Mouse (Mus musculus): ENCODE results near the gene Hcn3. TPM values are rescaled to one million over a fixed set of nuclear protein-coding genes. Genes with fewer than 3 reads are reported as not detected.
A peak's percentile ranks its signal among the peaks of the same experiment; 100 is the strongest.

Hcn3 gene
- 1.1 and 1.6 TPM in 2 replicates for polyA plus RNA-seq (2015; fragmentation: Nextera tagmentation; extraction: Ambion mirVana)

- peak within 1 kb of the TSS; percentile 99 for H3K4me2 ChIP-seq (ENCODE audit: low read depth, low read length)
- peaks cover 16% of the 10 kb centered on the region for H3K4me1 ChIP-seq (replicated peaks; ENCODE audit: control insufficient read depth, insufficient read depth, low read length)
- H3K4me3 ChIP-seq (ENCODE audit: low read length), result peak within 1 kb of the TSS; percentile 64
- H3K27me3 ChIP-seq (ENCODE audit: control insufficient read depth, insufficient read depth, low read depth, low read length), result peaks cover 2% of the 10 kb centered on the region; the same call in 1 of the 2 replicates
- WGBS, result under 1% methylated on average over 37 of the region's 66 CpGs
- H3K9ac ChIP-seq (ENCODE audit: low read length), result peak within 1 kb of the TSS; percentile 62
- no peaks in the 10 kb centered on the region for H3K36me3 ChIP-seq (ENCODE audit: control insufficient read depth, insufficient read depth, low read length)
- ATAC-seq (ENCODE audit: low read depth), result peak; percentile 75
- H3K9me3 ChIP-seq (ENCODE audit: control insufficient read depth, low read length), result no peaks in the 10 kb centered on the region
- H3K27ac ChIP-seq (ENCODE audit: low read length), result no peak within 1 kb of the TSS
Measured at GRCm38 (mm10) chr3:89159616-89160344, at the start of gene Hcn3. Gene Hcn3 (minus strand): TSS chr3:89160196.

GRCm38 (mm10) chr3:89209731-89210130 lies 49.7 kb upstream of the Hcn3 start:
- Histone ChIP-seq H3K27ac (ENCODE audit: low read length) (no peak overlapping the region), H3K4me3 (ENCODE audit: low read length) (no peak overlapping the region), H3K9ac (ENCODE audit: low read length) (no peak overlapping the region), H3K4me2 (ENCODE audit: low read depth, low read length) (no peak overlapping the region), H3K36me3 (ENCODE audit: control insufficient read depth, insufficient read depth, low read length) (peaks cover 19% of the 10 kb centered on the region), H3K27me3 (ENCODE audit: control insufficient read depth, insufficient read depth, low read depth, low read length) (no peaks in the 10 kb centered on the region), H3K4me1 (replicated peaks; ENCODE audit: control insufficient read depth, insufficient read depth, low read length) (peaks cover 9% of the 10 kb centered on the region), H3K9me3 (ENCODE audit: control insufficient read depth, low read length) (no peaks in the 10 kb centered on the region)
- ATAC-seq (ENCODE audit: low read depth), result no peak
- 87% methylated on average over 7 of the region's 7 CpGs for WGBS

GRCm38 (mm10) chr3:89208736-89209135 lies 48.7 kb upstream of the Hcn3 start:
- WGBS, result 82% methylated on average over 6 of the region's 6 CpGs
- no peak for ATAC-seq (ENCODE audit: low read depth)
- Histone ChIP-seq H3K4me1 (replicated peaks; ENCODE audit: control insufficient read depth, insufficient read depth, low read length) (peaks cover 6% of the 10 kb centered on the region), H3K9me3 (ENCODE audit: control insufficient read depth, low read length) (no peaks in the 10 kb centered on the region), H3K4me2 (ENCODE audit: low read depth, low read length) (no peak overlapping the region), H3K9ac (ENCODE audit: low read length) (no peak overlapping the region), H3K36me3 (ENCODE audit: control insufficient read depth, insufficient read depth, low read length) (peaks cover 19% of the 10 kb centered on the region), H3K27ac (ENCODE audit: low read length) (no peak overlapping the region), H3K4me3 (ENCODE audit: low read length) (no peak overlapping the region), H3K27me3 (ENCODE audit: control insufficient read depth, insufficient read depth, low read depth, low read length) (no peaks in the 10 kb centered on the region)

- H3K9ac ChIP-seq (ENCODE audit: low read length), result no peak overlapping the region
- H3K27me3 ChIP-seq (ENCODE audit: control insufficient read depth, insufficient read depth, low read depth, low read length), result no peaks in the 10 kb centered on the region
- whole genome bisulfite sequencing, result 87% methylated on average over 13 of the region's 13 CpGs
- H3K9me3 ChIP-seq (ENCODE audit: control insufficient read depth, low read length), result no peaks in the 10 kb centered on the region
- ATAC-seq (ENCODE audit: low read depth), result no peak
- H3K36me3 ChIP-seq (ENCODE audit: control insufficient read depth, insufficient read depth, low read length), result peaks cover 19% of the 10 kb centered on the region
- no peak overlapping the region for H3K27ac ChIP-seq (ENCODE audit: low read length)
- H3K4me1 ChIP-seq (replicated peaks; ENCODE audit: control insufficient read depth, insufficient read depth, low read length), result peaks cover 9% of the 10 kb centered on the region
- no peak overlapping the region for H3K4me3 ChIP-seq (ENCODE audit: low read length)
- no peak overlapping the region for H3K4me2 ChIP-seq (ENCODE audit: low read depth, low read length)
Measured at GRCm38 (mm10) chr3:89208075-89208657, 48.2 kb upstream of the Hcn3 start.

GRCm38 (mm10) chr3:89206695-89207094 lies 46.7 kb upstream of the Hcn3 start:
- Histone ChIP-seq H3K9me3 (ENCODE audit: control insufficient read depth, low read length) (no peaks in the 10 kb centered on the region), H3K36me3 (ENCODE audit: control insufficient read depth, insufficient read depth, low read length) (peaks cover 19% of the 10 kb centered on the region), H3K4me3 (ENCODE audit: low read length) (no peak overlapping the region), H3K4me2 (ENCODE audit: low read depth, low read length) (no peak overlapping the region), H3K27ac (ENCODE audit: low read length) (no peak overlapping the region), H3K27me3 (ENCODE audit: control insufficient read depth, insufficient read depth, low read depth, low read length) (no peaks in the 10 kb centered on the region), H3K4me1 (replicated peaks; ENCODE audit: control insufficient read depth, insufficient read depth, low read length) (peaks cover 4% of the 10 kb centered on the region), H3K9ac (ENCODE audit: low read length) (no peak overlapping the region)
- WGBS, result 70% methylated on average over 2 of the region's 2 CpGs
- no peak for ATAC-seq (ENCODE audit: low read depth)

GRCm38 (mm10) chr3:89206079-89206478 lies 46.1 kb upstream of the Hcn3 start:
- ATAC-seq (ENCODE audit: low read depth), result no peak

GRCm38 (mm10) chr3:89203142-89203514 lies 43.1 kb upstream of the Hcn3 start:
- H3K4me3 ChIP-seq (ENCODE audit: low read length), result peak overlapping the region; percentile 60
- no peaks in the 10 kb centered on the region for H3K9me3 ChIP-seq (ENCODE audit: control insufficient read depth, low read length)
- peaks cover 5% of the 10 kb centered on the region for H3K36me3 ChIP-seq (ENCODE audit: control insufficient read depth, insufficient read depth, low read length)
- 0 out of 2 replicates have a peak, but pooled peaks have one; percentile 21 for ATAC-seq (ENCODE audit: low read depth)
- peak overlapping the region; percentile 73 for H3K9ac ChIP-seq (ENCODE audit: low read length)
- H3K27me3 ChIP-seq (ENCODE audit: control insufficient read depth, insufficient read depth, low read depth, low read length), result no peaks in the 10 kb centered on the region
- peaks cover 4% of the 10 kb centered on the region for H3K4me1 ChIP-seq (replicated peaks; ENCODE audit: control insufficient read depth, insufficient read depth, low read length)
- H3K27ac ChIP-seq (ENCODE audit: low read length), result no peak overlapping the region
- 31% methylated on average over 5 of the region's 5 CpGs for WGBS
- peak overlapping the region; percentile 82 for H3K4me2 ChIP-seq (ENCODE audit: low read depth, low read length)

More at GRCm38 (mm10) chr3:89206079-89206478, 46.1 kb upstream of the Hcn3 start:
- Histone ChIP-seq H3K27me3 (ENCODE audit: control insufficient read depth, insufficient read depth, low read depth, low read length) (no peaks in the 10 kb centered on the region), H3K4me3 (ENCODE audit: low read length) (no peak overlapping the region), H3K9me3 (ENCODE audit: control insufficient read depth, low read length) (no peaks in the 10 kb centered on the region), H3K27ac (ENCODE audit: low read length) (no peak overlapping the region), H3K4me1 (replicated peaks; ENCODE audit: control insufficient read depth, insufficient read depth, low read length) (peaks cover 4% of the 10 kb centered on the region), H3K9ac (ENCODE audit: low read length) (no peak overlapping the region), H3K4me2 (ENCODE audit: low read depth, low read length) (no peak overlapping the region), H3K36me3 (ENCODE audit: control insufficient read depth, insufficient read depth, low read length) (peaks cover 19% of the 10 kb centered on the region)
- 88% methylated on average over 7 of the region's 7 CpGs for WGBS

GRCm38 (mm10) chr3:89202253-89203141 lies 42.5 kb upstream of the Hcn3 start, which contains the start of gene Gba:
Gene Gba (plus strand): TSS chr3:89202928.
- peak within 1 kb of the TSS; percentile 82 for H3K4me2 ChIP-seq (ENCODE audit: low read depth, low read length)
- H3K4me3 ChIP-seq (ENCODE audit: low read length), result peak within 1 kb of the TSS; percentile 60
- H3K4me1 ChIP-seq (replicated peaks; ENCODE audit: control insufficient read depth, insufficient read depth, low read length), result peaks cover 4% of the 10 kb centered on the region
- WGBS, result 21% methylated on average over 13 of the region's 13 CpGs
- ATAC-seq (ENCODE audit: low read depth), result peak; percentile 91
- H3K9ac ChIP-seq (ENCODE audit: low read length), result peak within 1 kb of the TSS; percentile 73
- H3K36me3 ChIP-seq (ENCODE audit: control insufficient read depth, insufficient read depth, low read length), result no peaks in the 10 kb centered on the region; the same call in 1 of the 2 replicates
- 0 out of 2 replicates have a peak within 1 kb of the TSS, but pooled peaks have one; percentile 3 for H3K27ac ChIP-seq (ENCODE audit: low read length)
- H3K9me3 ChIP-seq (ENCODE audit: control insufficient read depth, low read length), result no peaks in the 10 kb centered on the region
- H3K27me3 ChIP-seq (ENCODE audit: control insufficient read depth, insufficient read depth, low read depth, low read length), result no peaks in the 10 kb centered on the region

GRCm38 (mm10) chr3:89199839-89200238 lies 39.8 kb upstream of the Hcn3 start:
- Histone ChIP-seq H3K4me2 (ENCODE audit: low read depth, low read length) (no peak overlapping the region), H3K4me3 (ENCODE audit: low read length) (no peak overlapping the region), H3K9ac (ENCODE audit: low read length) (no peak overlapping the region), H3K36me3 (ENCODE audit: control insufficient read depth, insufficient read depth, low read length) (no peaks in the 10 kb centered on the region), H3K27me3 (ENCODE audit: control insufficient read depth, insufficient read depth, low read depth, low read length) (no peaks in the 10 kb centered on the region), H3K9me3 (ENCODE audit: control insufficient read depth, low read length) (no peaks in the 10 kb centered on the region), H3K4me1 (replicated peaks; ENCODE audit: control insufficient read depth, insufficient read depth, low read length) (peaks cover 12% of the 10 kb centered on the region), H3K27ac (ENCODE audit: low read length) (no peak overlapping the region)
- WGBS, result 63% methylated on average over 3 of the region's 3 CpGs
- ATAC-seq (ENCODE audit: low read depth), result no peak
